ENCODE assay signal across 27 mouse cellular contexts in the genomic region with DNA sequence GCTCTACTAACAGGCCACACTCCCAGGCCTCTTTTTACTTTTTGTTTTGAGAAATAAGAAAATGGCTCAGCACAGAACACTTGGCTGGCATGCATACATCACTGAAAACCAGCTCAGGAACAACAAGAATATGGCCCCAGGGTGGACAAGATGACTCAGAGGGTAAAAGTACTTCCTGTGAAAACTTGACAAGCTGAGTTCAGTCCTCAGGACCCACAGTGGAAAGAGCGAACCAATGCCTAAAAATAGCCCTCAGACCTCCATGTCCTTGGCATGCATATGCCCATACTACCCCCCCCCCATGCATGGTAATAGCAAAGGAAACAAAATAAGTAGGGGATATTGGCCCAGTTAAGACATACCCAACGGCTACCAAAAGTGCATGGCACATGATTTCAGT. TPM values are rescaled to one million over a fixed set of nuclear protein-coding genes. Genes with fewer than 3 reads are reported as not detected.
"Had no signal": no experiment of that assay in that cellular context is flagged by ENCODE, and none has a peak within 500 bp of the region (broad histone marks: within the 10 kb centered on the region; RNA-seq: fewer than 3 reads in every experiment).

No protein-coding gene starts in this region.

- ATAC-seq: hindbrain, embryonic 16.5 days; inflammation-experienced regulatory T-cells, adult 6 months; intestine, embryonic 15.5 days; intestine, postnatal 0 days; liver, embryonic 12.5 days had no signal

- DNase-seq: gastrocnemius, adult 2 months; gastrocnemius, postnatal 10 days; gastrocnemius, postnatal 25 days; heart, adult 18-20 months; heart, postnatal 4 days; kidney, adult 18-20 months; kidney, adult 8-10 months; kidney, postnatal 10 days; kidney, postnatal 25 days; kidney, postnatal 4 days; left cerebral cortex, postnatal 4 days had no signal

RNA-seq across cellular contexts. Expression of a gene that starts 33.4 kb away (rescaled TPM):
- total RNA-seq: gastrocnemius, adult 2 months; gastrocnemius, postnatal 10 days; gastrocnemius, postnatal 25 days; gastrocnemius, postnatal 4 days; granulocyte monocyte progenitor cell, adult 5-6 weeks; heart, adult 18-20 months; heart, adult 8-10 months; heart, postnatal 10 days; heart, postnatal 25 days; heart, postnatal 4 days; layer of hippocampus, adult 2 months; layer of hippocampus, postnatal 10 days; layer of hippocampus, postnatal 25 days; left cerebral cortex, adult 2 months; left cerebral cortex, postnatal 25 days; left cerebral cortex, postnatal 4 days; liver, adult 2 months had no signal

RNA-seq across cellular contexts. Expression of a gene that starts 42.9 kb away (rescaled TPM):
- total RNA-seq: layer of hippocampus, adult 2 months; layer of hippocampus, postnatal 10 days had no signal
